Mouse (Mus musculus) MEL (cell line): ENCODE data around the gene App.

Experiments used
- CTCF ChIP-seq, 3 experiments: IDR thresholded peaks in 2 of 3; conservative IDR thresholded peaks in 1 of 3; 2 replicates each; pipeline ENCODE4 v1.5.1; 2011 to 2012; ENCODE audit warnings: low read length in 3 of 3, low read depth in 2 of 3, mild to moderate bottlenecking in 2 of 3, improper control_type of control experiment in 1 of 3, inconsistent platforms in 1 of 3, mixed read lengths in 1 of 3, moderate library complexity in 1 of 3; ENCODE audit not compliant: control insufficient read depth in 1 of 3, insufficient read depth in 1 of 3, poor library complexity in 1 of 3, severe bottlenecking in 1 of 3
- E2F4 ChIP-seq: IDR thresholded peaks from 2 replicates; pipeline ENCODE4 v1.6.1; 2011; ENCODE audit warnings: low read depth, low read length, improper control_type of control experiment, borderline replicate concordance
- EP300 ChIP-seq, 2 experiments: IDR thresholded peaks; 2 replicates each; pipeline ENCODE4 v1.6.1; 2011; ENCODE audit warnings: improper control_type of control experiment in 2 of 2, low read length in 2 of 2, low read depth in 1 of 2, mild to moderate bottlenecking in 1 of 2
- GATA1 ChIP-seq: IDR thresholded peaks from 2 replicates; pipeline ENCODE4 v1.6.1; 2011; ENCODE audit warnings: low read depth, low read length, improper control_type of control experiment
- MAZ ChIP-seq: IDR thresholded peaks from 2 replicates; pipeline ENCODE4 v1.6.1; 2012; ENCODE audit warnings: low read depth, mild to moderate bottlenecking, inconsistent platforms, low read length, improper control_type of control experiment
- NRF1 ChIP-seq: IDR thresholded peaks from 2 replicates; pipeline ENCODE4 v1.6.1; 2014; ENCODE audit warnings: low read depth, mild to moderate bottlenecking, inconsistent platforms, low read length, improper control_type of control experiment, moderate library complexity; ENCODE audit not compliant: poor library complexity, insufficient read depth, severe bottlenecking
- POLR2A ChIP-seq, 2 experiments: IDR thresholded peaks; 2 replicates each; pipeline ENCODE4 v1.6.1; 2011 to 2012; ENCODE audit warnings: low read length in 2 of 2, mild to moderate bottlenecking in 2 of 2, control low read depth in 1 of 2, improper control_type of control experiment in 1 of 2, low read depth in 1 of 2, moderate library complexity in 1 of 2; ENCODE audit not compliant: control insufficient read depth in 1 of 2, insufficient read depth in 1 of 2, poor library complexity in 1 of 2
- TCF12 ChIP-seq: IDR thresholded peaks from 2 replicates; pipeline ENCODE4 v1.6.1; 2014; ENCODE audit warnings: low read depth, mild to moderate bottlenecking, inconsistent platforms, low read length, improper control_type of control experiment, moderate library complexity
- ZNF384 ChIP-seq: IDR thresholded peaks from 2 replicates; pipeline ENCODE4 v1.6.1; 2012; ENCODE audit warnings: low read depth, mild to moderate bottlenecking, inconsistent platforms, low read length, improper control_type of control experiment

DNA sequence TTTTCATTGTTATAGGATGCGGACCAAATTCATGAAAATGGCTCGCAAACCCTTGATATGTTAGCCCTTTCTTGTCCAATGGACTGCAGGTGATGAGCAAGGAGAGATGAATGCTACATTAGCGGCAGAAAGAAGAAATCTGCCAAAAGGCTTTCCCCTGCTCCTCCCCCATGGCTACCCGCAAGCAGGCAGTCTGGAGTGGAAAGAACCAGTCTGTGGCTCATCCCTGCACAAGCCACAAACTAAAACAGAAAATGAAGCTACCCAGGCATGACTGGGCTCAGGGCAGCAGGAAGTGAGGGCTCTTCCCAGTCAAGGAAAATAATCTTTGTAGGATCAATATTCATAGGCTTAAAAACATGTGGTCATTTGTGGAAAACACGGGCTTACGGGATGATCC lies 54.6 kb downstream of the App start:
- no peak for TF ChIP-seq TCF12
- no peak for TF ChIP-seq EP300 (IDR thresholded peaks at IDR 0.05; ENCODE audit: low read depth in 1 of 2, low read length in 2 of 2)
- TF ChIP-seq ZNF384, result no peak
- no peak for TF ChIP-seq POLR2A (IDR thresholded peaks at IDR 0.05; ENCODE audit: control insufficient read depth in 1 of 2, insufficient read depth in 1 of 2, low read depth in 1 of 2, low read length in 2 of 2, poor library complexity in 1 of 2)
- no peak for TF ChIP-seq E2F4
- no peak for TF ChIP-seq MAZ
- no peak for TF ChIP-seq NRF1
- no peak for TF ChIP-seq CTCF (IDR thresholded peaks at IDR 0.05 in 2 of 3, conservative IDR thresholded peaks at IDR 0.05 in 1 of 3; ENCODE audit: control insufficient read depth in 1 of 3, insufficient read depth in 1 of 3, low read depth in 2 of 3, low read length in 3 of 3, poor library complexity in 1 of 3, severe bottlenecking in 1 of 3)
- no peak for TF ChIP-seq GATA1
